Mouse (Mus musculus) lung, postnatal 0 days (tissue): ENCODE measurements at regions not wholly inside any gene's neighbourhood (a gene's known extent, or its start where the extent isn't known, plus 50 kb on each side); places are given as distances from the start of the nearest gene placed in this dataset.

Experiments used
- CTCF ChIP-seq: IDR thresholded peaks from 2 replicates; pipeline ENCODE4 v1.5.1; 2016; ENCODE audit warnings: antibody characterized with exemption, mild to moderate bottlenecking
- EP300 ChIP-seq: IDR thresholded peaks from 2 replicates; pipeline ENCODE4 v1.6.1; 2016; ENCODE audit warnings: antibody characterized with exemption, mild to moderate bottlenecking, control low read depth

DNA sequence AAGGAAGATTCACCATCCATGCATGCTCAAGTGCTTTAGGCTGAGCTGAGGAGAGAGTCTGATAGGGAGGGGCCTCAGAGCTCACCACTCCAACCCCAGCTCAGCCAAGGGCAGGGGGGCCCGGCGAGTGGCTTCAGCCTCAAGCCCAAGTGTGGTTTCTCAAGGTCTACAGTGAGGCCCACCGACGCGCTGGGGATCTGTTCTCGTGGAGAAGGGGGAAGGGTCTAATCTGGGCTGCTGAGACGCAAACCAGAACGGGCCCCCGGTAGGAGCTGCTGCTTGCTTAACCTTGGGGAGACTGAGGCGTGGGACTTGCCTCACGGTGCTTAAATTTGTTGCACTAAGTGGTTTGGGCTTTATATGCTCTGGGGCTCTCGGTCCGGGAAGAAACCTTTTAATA, 70.9 kb downstream of the Asb1 start:
- TF ChIP-seq CTCF (no peak), EP300 (no peak)
